Mouse (Mus musculus): ENCODE measurements around the gene Fn1. TPM values are rescaled to one million over a fixed set of nuclear protein-coding genes. Genes with fewer than 3 reads are reported as not detected.

The Fn1 gene
- polyA plus RNA-seq (2021; fragmentation: Nextera tagmentation), result 4.8 and 9.4 TPM in 2 replicates
- long read RNA-seq, experiment 1, partial matches to known transcripts, result 2 of 2 reads
- long read RNA-seq, experiment 1, other reads (novel, unspliced or antisense), result 0 of 2 reads
- long read RNA-seq, experiment 2, partial matches to known transcripts, result 7 of 7 reads
- long read RNA-seq, experiment 2, other reads (novel, unspliced or antisense), result 0 of 7 reads

GRCm38 (mm10) chr1:71652551-71653399 is at the start of gene Fn1:
Gene Fn1, minus strand, starts transcription at chr1:71653200.

GRCm38 (mm10) chr1:71556688-71557612 is 96.0 kb downstream of the Fn1 start, which contains the start of gene Atic:
Gene Atic, plus strand, starts transcription at chr1:71557150.

Other genes starting within 250 kb of the Fn1 start
- 0.03 and 0.04 TPM in 2 replicates for gene Abca12, start 238.3 kb downstream of the Fn1 start, polyA plus RNA-seq (2021; fragmentation: Nextera tagmentation)
- gene Atic, start 96.0 kb downstream of the Fn1 start, polyA plus RNA-seq (2021; fragmentation: Nextera tagmentation), result 11.9 and 12.4 TPM in 2 replicates